In the genomic region with DNA sequence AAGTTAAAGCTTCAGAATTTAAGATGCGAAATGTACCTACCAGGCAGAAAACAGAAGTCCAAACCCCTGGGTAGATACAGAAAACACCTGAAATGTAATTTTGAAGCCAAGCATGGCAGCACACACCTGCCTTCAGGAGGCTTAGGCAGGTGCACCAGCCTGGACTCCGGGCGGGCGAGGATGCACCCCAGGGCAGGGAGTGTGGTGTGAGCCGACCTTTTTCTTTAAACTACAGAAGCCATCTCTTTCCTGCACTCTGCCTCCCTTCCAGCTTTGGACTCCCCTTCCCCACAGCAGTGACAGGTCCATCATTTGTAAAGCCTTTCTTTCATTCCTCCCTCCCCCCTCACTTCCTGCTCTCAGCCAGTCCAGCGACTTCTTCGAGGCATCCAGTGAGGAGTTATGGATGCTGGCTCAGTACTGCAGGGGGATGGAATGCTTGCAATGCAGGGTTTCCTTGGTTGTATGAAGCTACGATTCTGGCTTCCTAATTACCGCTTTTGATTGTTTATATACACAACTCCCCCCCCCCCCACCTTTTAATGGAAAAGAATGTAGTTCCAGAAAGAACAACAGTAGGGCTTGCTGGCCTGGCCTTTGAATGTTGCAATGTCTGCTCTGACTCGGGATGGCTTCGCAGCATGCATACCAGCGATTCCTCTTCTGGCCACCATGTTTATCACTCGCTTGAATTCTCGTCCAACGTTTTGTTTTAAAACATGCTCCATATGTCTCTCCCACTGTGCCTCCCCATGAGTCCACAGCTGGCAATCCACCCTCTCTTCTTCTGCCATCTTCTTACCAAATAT, we compare ENCODE assay signal across 11 mouse cellular contexts. TPM values are rescaled to one million over a fixed set of nuclear protein-coding genes. Genes with fewer than 3 reads are reported as not detected.
A peak's percentile ranks its signal among the peaks of the same experiment; 100 is the strongest.
DNase-seq lines count a peak whose midpoint lies in the region; ATAC-seq lines count a peak whose summit lies in the region.
"Had no signal": no experiment of that assay in that cellular context is flagged by ENCODE, and none has a peak within 500 bp of the region (broad histone marks: within the 10 kb centered on the region; RNA-seq: fewer than 3 reads in every experiment).

No protein-coding gene starts in this region.

- no peaks in the 10 kb centered on the region for H3K27me3 ChIP-seq in heart, embryonic 13.5 days (replicated peaks)
- H3K27me3 ChIP-seq in midbrain, embryonic 14.5 days (ENCODE audit: control insufficient read depth, insufficient read depth, low read length): no peaks in the 10 kb centered on the region
- no peaks in the 10 kb centered on the region for H3K27me3 ChIP-seq in midbrain, embryonic 15.5 days (replicated peaks)
- no peaks in the 10 kb centered on the region for H3K27me3 ChIP-seq in limb, embryonic 11.5 days (ENCODE audit: control insufficient read depth, insufficient read depth, low read length)

- peak overlapping the region; percentile 28; the same call in 1 of the 2 replicates for H3K9ac ChIP-seq in heart, embryonic 13.5 days
- H3K9ac ChIP-seq in midbrain, embryonic 14.5 days (replicated peaks; ENCODE audit: low read length): no peak overlapping the region
- no peak overlapping the region for H3K9ac ChIP-seq in midbrain, embryonic 15.5 days
- no peak overlapping the region for H3K9ac ChIP-seq in limb, embryonic 11.5 days (ENCODE audit: low read length)

- peak overlapping the region; percentile 28 for H3K4me2 ChIP-seq in heart, embryonic 13.5 days
- H3K4me2 ChIP-seq in midbrain, embryonic 14.5 days (ENCODE audit: low read length): no peak overlapping the region
- H3K4me2 ChIP-seq in midbrain, embryonic 15.5 days: no peak overlapping the region
- peak overlapping the region; percentile 16; the same call in 1 of the 2 replicates for H3K4me2 ChIP-seq in limb, embryonic 11.5 days (ENCODE audit: low read depth, severe bottlenecking)

- 41% methylated on average over 15 of the region's 15 CpGs for WGBS in heart, embryonic 13.5 days
- 66% methylated on average over 15 of the region's 15 CpGs for WGBS in midbrain, embryonic 14.5 days
- 62% methylated on average over 15 of the region's 15 CpGs for WGBS in midbrain, embryonic 15.5 days
- WGBS in limb, embryonic 11.5 days: 43% methylated on average over 15 of the region's 15 CpGs

- ATAC-seq in heart, embryonic 13.5 days (ENCODE audit: extremely low read depth, insufficient number of reproducible peaks, low FRiP score, low TSS enrichment): no peak
- ATAC-seq in midbrain, embryonic 14.5 days (ENCODE audit: low FRiP score, low TSS enrichment): no peak
- ATAC-seq in midbrain, embryonic 15.5 days (replicated peaks): no peak
- no peak for ATAC-seq in limb, embryonic 11.5 days (ENCODE audit: insufficient number of reproducible peaks, low FRiP score, low TSS enrichment, low read depth)

- H3K4me1 ChIP-seq in heart, embryonic 13.5 days: peaks cover 41% of the 10 kb centered on the region
- no peaks in the 10 kb centered on the region for H3K4me1 ChIP-seq in midbrain, embryonic 14.5 days (ENCODE audit: control insufficient read depth, insufficient read depth, low read length)
- no peaks in the 10 kb centered on the region for H3K4me1 ChIP-seq in midbrain, embryonic 15.5 days
- H3K4me1 ChIP-seq in limb, embryonic 11.5 days (ENCODE audit: control insufficient read depth, insufficient read depth, low read length): peaks cover 22% of the 10 kb centered on the region

- no peaks in the 10 kb centered on the region for H3K9me3 ChIP-seq in heart, embryonic 13.5 days
- H3K9me3 ChIP-seq in midbrain, embryonic 14.5 days (ENCODE audit: control insufficient read depth, low read length): no peaks in the 10 kb centered on the region
- no peaks in the 10 kb centered on the region for H3K9me3 ChIP-seq in midbrain, embryonic 15.5 days
- no peaks in the 10 kb centered on the region for H3K9me3 ChIP-seq in limb, embryonic 11.5 days (ENCODE audit: control insufficient read depth, low read length)
- H3K9me3 ChIP-seq: G1E had no signal

- H3K27ac ChIP-seq in heart, embryonic 13.5 days (replicated peaks): peak overlapping the region; percentile 65
- H3K27ac ChIP-seq in midbrain, embryonic 14.5 days (replicated peaks; ENCODE audit: low read depth, low read length): no peak overlapping the region
- no peak overlapping the region for H3K27ac ChIP-seq in midbrain, embryonic 15.5 days
- peak overlapping the region; percentile 73 for H3K27ac ChIP-seq in limb, embryonic 11.5 days (replicated peaks; ENCODE audit: low read depth, low read length)

- no peak for DNase-seq in heart, adult 9 months (ENCODE audit: low spot score in 2 of 2)
- peak; percentile 20 for DNase-seq in midbrain, embryonic 14.5 days
- peak; percentile 56 for DNase-seq in limb, embryonic 11.5 days (ENCODE audit: low spot score)
- peak; percentile 53 for DNase-seq in yolk sac, embryonic 10.5 days (ENCODE audit: low spot score)
- DNase-seq in frontal cortex, adult 2 months (ENCODE audit: extremely low spot score in 1 of 2, low spot score in 1 of 2): no peak
- DNase-seq in adrenal gland, adult 2 months: no peak
- DNase-seq: left cerebral cortex, postnatal 4 days; right cerebral cortex, adult 18-20 months had no signal

- peaks cover 8% of the 10 kb centered on the region; the same call in 1 of the 2 replicates for H3K36me3 ChIP-seq in heart, embryonic 13.5 days
- H3K36me3 ChIP-seq in midbrain, embryonic 14.5 days (ENCODE audit: control insufficient read depth, insufficient read depth, low read length): no peaks in the 10 kb centered on the region
- H3K36me3 ChIP-seq in midbrain, embryonic 15.5 days (replicated peaks): no peaks in the 10 kb centered on the region
- H3K36me3 ChIP-seq in limb, embryonic 11.5 days (ENCODE audit: control insufficient read depth, insufficient read depth, low read length): no peaks in the 10 kb centered on the region

- no peak overlapping the region for H3K4me3 ChIP-seq in heart, embryonic 13.5 days
- no peak overlapping the region for H3K4me3 ChIP-seq in midbrain, embryonic 14.5 days (replicated peaks; ENCODE audit: low read depth, low read length)
- no peak overlapping the region for H3K4me3 ChIP-seq in midbrain, embryonic 15.5 days
- no peak overlapping the region for H3K4me3 ChIP-seq in limb, embryonic 11.5 days (ENCODE audit: low read depth, low read length)

RNA-seq across cellular contexts. Expression of a gene that starts 26.5 kb away (rescaled TPM):
- polyA plus RNA-seq in heart, embryonic 13.5 days (2015; fragmentation: Nextera tagmentation; extraction: Ambion mirVana): 11.5 and 11.9 TPM in 2 replicates
- 4.7 and 6.1 TPM in 2 replicates for polyA plus RNA-seq in midbrain, embryonic 14.5 days (2014; fragmentation: Nextera tagmentation; extraction: Ambion mirVana)
- polyA plus RNA-seq in midbrain, embryonic 15.5 days (2015; fragmentation: Nextera tagmentation; extraction: Ambion mirVana): 6.8 and 6.9 TPM in 2 replicates
- 10.7 and 15.2 TPM in 2 replicates for polyA plus RNA-seq in limb, embryonic 11.5 days (2014; fragmentation: Nextera tagmentation; extraction: Ambion mirVana)
- 5.6 and 6.7 TPM in 2 replicates for polyA plus RNA-seq in frontal cortex, adult 2 months (2012; rRNA removed)
- 1 to 10 TPM; 6.6 to 8.1 TPM for total RNA-seq in adrenal gland, adult 2 months (2021)
- 1.2 and 1.7 TPM in 2 replicates for polyA plus RNA-seq in adrenal gland, adult 2 months (2012; rRNA removed)

RNA-seq across cellular contexts. Expression of a gene that starts 26.6 kb away (rescaled TPM):
- 39.6 and 41.2 TPM in 2 replicates for polyA plus RNA-seq in heart, embryonic 13.5 days (2015; fragmentation: Nextera tagmentation; extraction: Ambion mirVana)
- polyA plus RNA-seq in midbrain, embryonic 14.5 days (2014; fragmentation: Nextera tagmentation; extraction: Ambion mirVana): 44.4 and 47.8 TPM in 2 replicates
- 49.5 and 53.2 TPM in 2 replicates for polyA plus RNA-seq in midbrain, embryonic 15.5 days (2015; fragmentation: Nextera tagmentation; extraction: Ambion mirVana)
- polyA plus RNA-seq in limb, embryonic 11.5 days (2014; fragmentation: Nextera tagmentation; extraction: Ambion mirVana): 63.2 and 64.0 TPM in 2 replicates
- polyA plus RNA-seq in frontal cortex, adult 2 months (2012; rRNA removed): 27.7 and 29.3 TPM in 2 replicates
- 10 to 100 TPM; 38.1 to 39.8 TPM for total RNA-seq in adrenal gland, adult 2 months (2021)
- 3.3 and 4.0 TPM in 2 replicates for polyA plus RNA-seq in adrenal gland, adult 2 months (2012; rRNA removed)

Comparison
In these comparisons a context has a peak if more than half of its experiments do, and no peak if none do; other contexts are left out.
1. H3K27ac ChIP-seq: peak in heart, embryonic 13.5 days (single experiment) and limb, embryonic 11.5 days (single experiment); none in midbrain, embryonic 14.5 days (single experiment) and midbrain, embryonic 15.5 days (single experiment).
2. H3K4me2 ChIP-seq: peak in heart, embryonic 13.5 days (single experiment) and limb, embryonic 11.5 days (single experiment); none in midbrain, embryonic 14.5 days (single experiment) and midbrain, embryonic 15.5 days (single experiment).
3. DNase-seq: peak in midbrain, embryonic 14.5 days (single experiment), limb, embryonic 11.5 days (single experiment) and yolk sac, embryonic 10.5 days (single experiment); none in heart, adult 9 months (0 of 2), frontal cortex, adult 2 months (0 of 2) and adrenal gland, adult 2 months (single experiment).